Comparison of ENCODE assay signal across 15 mouse cellular contexts in genomic region chr12:103205561-103205960, GRCm38 (mm10). TPM values are rescaled to one million over a fixed set of nuclear protein-coding genes. Genes with fewer than 3 reads are reported as not detected.
DNase-seq lines count a peak whose midpoint lies in the region; ATAC-seq lines count a peak whose summit lies in the region.
"Had no signal": no experiment of that assay in that cellular context is flagged by ENCODE, and none has a peak within 500 bp of the region (broad histone marks: within the 10 kb centered on the region; RNA-seq: fewer than 3 reads in every experiment).

No protein-coding gene starts in this region.

- peaks cover 17% of the 10 kb centered on the region for H3K4me1 ChIP-seq in forebrain, embryonic 10.5 days
- H3K4me1 ChIP-seq in midbrain, embryonic 14.5 days (ENCODE audit: control insufficient read depth, insufficient read depth, low read length): peaks cover 19% of the 10 kb centered on the region
- H3K4me1 ChIP-seq: stomach, embryonic 15.5 days had no signal

- no peak overlapping the region for H3K9ac ChIP-seq in midbrain, embryonic 14.5 days (replicated peaks; ENCODE audit: low read length)
- H3K9ac ChIP-seq: embryonic facial prominence, embryonic 13.5 days; limb, embryonic 13.5 days; stomach, embryonic 15.5 days had no signal

- H3K4me2 ChIP-seq in midbrain, embryonic 14.5 days (ENCODE audit: low read length): no peak overlapping the region
- H3K4me2 ChIP-seq: embryonic facial prominence, embryonic 13.5 days; limb, embryonic 13.5 days; stomach, embryonic 15.5 days had no signal

- no peak overlapping the region for H3K4me3 ChIP-seq in forebrain, embryonic 10.5 days
- H3K4me3 ChIP-seq in midbrain, embryonic 14.5 days (replicated peaks; ENCODE audit: low read depth, low read length): no peak overlapping the region
- H3K4me3 ChIP-seq: embryonic facial prominence, embryonic 13.5 days; heart, adult 2 months; limb, embryonic 13.5 days; stomach, embryonic 15.5 days had no signal

- DNase-seq in frontal cortex, postnatal 10 days (ENCODE audit: low spot score in 2 of 2): no peak
- peak; percentile 30 for DNase-seq in right cerebral cortex, postnatal 25 days
- DNase-seq in right cerebral cortex, postnatal 10 days (ENCODE audit: low spot score in 2 of 2): no peak
- DNase-seq in cerebellum, postnatal 36 days: peak; percentile 50 to 59
- DNase-seq in liver: no peak
- no peak for DNase-seq in forebrain, embryonic 10.5 days (ENCODE audit: extremely low spot score, low spot score)
- no peak for DNase-seq in midbrain, embryonic 14.5 days
- DNase-seq: heart, adult 2 months; heart, postnatal 4 days had no signal

- peak; percentile 70 for ATAC-seq in frontal cortex, adult (ENCODE audit: low TSS enrichment)
- no peak for ATAC-seq in midbrain, embryonic 14.5 days (ENCODE audit: low FRiP score, low TSS enrichment)
- ATAC-seq: forebrain, embryonic 14.5 days; intestine, postnatal 0 days had no signal

- no peaks in the 10 kb centered on the region for H3K9me3 ChIP-seq in forebrain, embryonic 10.5 days
- H3K9me3 ChIP-seq in midbrain, embryonic 14.5 days (ENCODE audit: control insufficient read depth, low read length): no peaks in the 10 kb centered on the region
- H3K9me3 ChIP-seq: embryonic facial prominence, embryonic 13.5 days; limb, embryonic 13.5 days; stomach, embryonic 15.5 days had no signal

- H3K36me3 ChIP-seq in forebrain, embryonic 10.5 days (replicated peaks): no peaks in the 10 kb centered on the region
- H3K36me3 ChIP-seq in midbrain, embryonic 14.5 days (ENCODE audit: control insufficient read depth, insufficient read depth, low read length): no peaks in the 10 kb centered on the region
- H3K36me3 ChIP-seq: embryonic facial prominence, embryonic 13.5 days; limb, embryonic 13.5 days; stomach, embryonic 15.5 days had no signal

- H3K27me3 ChIP-seq in forebrain, embryonic 10.5 days (ENCODE audit: poor library complexity, severe bottlenecking): no peaks in the 10 kb centered on the region
- H3K27me3 ChIP-seq in midbrain, embryonic 14.5 days (ENCODE audit: control insufficient read depth, insufficient read depth, low read length): no peaks in the 10 kb centered on the region
- H3K27me3 ChIP-seq: embryonic facial prominence, embryonic 13.5 days; limb, embryonic 13.5 days; stomach, embryonic 15.5 days had no signal

- no peak overlapping the region for H3K27ac ChIP-seq in forebrain, embryonic 10.5 days
- H3K27ac ChIP-seq in midbrain, embryonic 14.5 days (replicated peaks; ENCODE audit: low read depth, low read length): no peak overlapping the region
- H3K27ac ChIP-seq: embryonic facial prominence, embryonic 13.5 days; heart, adult 2 months; limb, embryonic 13.5 days; stomach, embryonic 15.5 days had no signal

- WGBS in forebrain, embryonic 10.5 days: 81% methylated on average over 7 of the region's 7 CpGs
- 76% methylated on average over 7 of the region's 7 CpGs for WGBS in midbrain, embryonic 14.5 days

RNA-seq across cellular contexts. Expression of gene Prima1, which starts 36.4 kb away (rescaled TPM):
- not detected in 2 replicates for polyA plus RNA-seq in forebrain, embryonic 10.5 days (2016; fragmentation: Nextera tagmentation; extraction: Ambion mirVana)
- polyA plus RNA-seq in midbrain, embryonic 14.5 days (2014; fragmentation: Nextera tagmentation; extraction: Ambion mirVana): 1.1 and 1.2 TPM in 2 replicates

Comparison
In these comparisons a context has a peak if more than half of its experiments do, and no peak if none do; other contexts are left out.
1. DNase-seq: peak in right cerebral cortex, postnatal 25 days (single experiment) and cerebellum, postnatal 36 days (2 of 2); none in frontal cortex, postnatal 10 days (0 of 2), right cerebral cortex, postnatal 10 days (0 of 2), liver (single experiment), forebrain, embryonic 10.5 days (single experiment) and midbrain, embryonic 14.5 days (single experiment).